Mouse (Mus musculus): ENCODE data around the gene Katnbl1. TPM values are rescaled to one million over a fixed set of nuclear protein-coding genes. Genes with fewer than 3 reads are reported as not detected.
A peak's percentile ranks its signal among the peaks of the same experiment; 100 is the strongest.
"Not testable (repeated sequence)": the region's sequence is repeated elsewhere in the genome, so short reads cannot be mapped to it uniquely, and the experiment has no call there.

The Katnbl1 gene
- polyA plus RNA-seq, 1 experiment: 9.0 TPM

DNA sequence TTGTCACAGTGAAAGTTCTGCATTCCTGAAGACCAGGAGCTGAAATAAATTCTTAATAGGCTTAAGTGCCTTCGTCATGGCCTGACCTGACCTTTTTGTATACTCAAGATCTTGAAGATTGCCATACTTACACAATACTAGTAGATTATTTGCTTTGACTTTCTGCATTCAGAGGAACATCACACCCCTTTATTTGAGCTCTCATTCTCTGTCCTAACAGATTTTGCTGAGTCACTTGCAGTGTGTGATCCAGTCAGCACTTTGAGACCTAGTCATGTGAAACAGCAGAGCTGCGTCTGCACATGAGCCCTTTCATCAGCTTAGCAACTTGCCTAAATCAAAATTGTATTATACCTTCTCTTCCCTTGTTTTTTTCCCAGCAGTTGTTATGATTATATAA, 54.3 kb downstream of the Katnbl1 start:
- H3K79me2 ChIP-seq (ENCODE audit: control insufficient read depth, insufficient read depth): no peaks in the 10 kb centered on the region
- no peak overlapping the region for H3ac ChIP-seq (ENCODE audit: control insufficient read depth, insufficient read length)
- no peak overlapping the region for H3K4me3 ChIP-seq
- no peaks in the 10 kb centered on the region for H3K27me3 ChIP-seq (ENCODE audit: control insufficient read depth, insufficient read depth, insufficient read length)
- no peak overlapping the region for H3K4me2 ChIP-seq (ENCODE audit: low read depth)
- H3K36me3 ChIP-seq (ENCODE audit: control insufficient read depth, insufficient read depth): no peaks in the 10 kb centered on the region
- TF ChIP-seq TCF3 (IDR thresholded peaks at IDR 0.05; ENCODE audit: insufficient read length, low read depth) (no peak), CEBPB (IDR thresholded peaks at IDR 0.05; ENCODE audit: insufficient read depth, poor library complexity, severe bottlenecking) (no peak), MAX (IDR thresholded peaks at IDR 0.05; ENCODE audit: low read depth) (no peak), MYOG (IDR thresholded peaks at IDR 0.05; ENCODE audit: control insufficient read depth in 1 of 3, insufficient read depth in 1 of 3, insufficient read length in 2 of 3, low read depth in 2 of 3) (no peak), REST (IDR thresholded peaks at IDR 0.05; ENCODE audit: insufficient read depth, insufficient read length) (no peak), POLR2A (IDR thresholded peaks at IDR 0.05; ENCODE audit: insufficient read length, low read depth) (no peak), MYOD1 (IDR thresholded peaks at IDR 0.05; ENCODE audit: control insufficient read depth in 1 of 3, insufficient read length in 2 of 3, low read depth in 2 of 3) (no peak), USF1 (IDR thresholded peaks at IDR 0.05; ENCODE audit: low read depth) (no peak), E2F4 (IDR thresholded peaks at IDR 0.05; ENCODE audit: insufficient read depth) (no peak)

DNA sequence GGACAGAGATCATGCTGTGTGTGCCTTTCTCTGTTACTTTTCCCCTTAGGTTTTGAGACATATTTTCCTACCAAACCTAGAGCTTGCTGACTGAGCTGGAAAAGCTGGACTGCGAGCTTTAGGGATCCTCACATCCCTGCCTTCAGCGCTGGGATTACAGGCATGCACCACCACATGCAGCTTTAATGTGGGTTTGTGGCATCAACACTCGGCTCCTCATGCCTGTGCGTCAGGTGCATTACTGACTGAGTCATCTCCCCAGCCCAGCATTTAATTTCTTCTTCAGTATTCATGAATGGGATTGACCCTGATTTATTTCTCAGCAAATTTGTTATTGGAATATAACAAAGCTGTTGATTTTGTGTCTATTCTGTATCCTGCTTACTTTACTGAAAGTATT, 57.3 kb downstream of the Katnbl1 start:
- no peaks in the 10 kb centered on the region for H3K36me3 ChIP-seq (ENCODE audit: control insufficient read depth, insufficient read depth)
- no peaks in the 10 kb centered on the region for H3K27me3 ChIP-seq (ENCODE audit: control insufficient read depth, insufficient read depth, insufficient read length)
- H3K79me2 ChIP-seq (ENCODE audit: control insufficient read depth, insufficient read depth): no peaks in the 10 kb centered on the region
- no peak overlapping the region for H3K4me2 ChIP-seq (ENCODE audit: low read depth)
- H3ac ChIP-seq (ENCODE audit: control insufficient read depth, insufficient read length): no peak overlapping the region
- H3K4me3 ChIP-seq: no peak overlapping the region
- TF ChIP-seq POLR2A (IDR thresholded peaks at IDR 0.05; ENCODE audit: insufficient read length, low read depth) (no peak), REST (IDR thresholded peaks at IDR 0.05; ENCODE audit: insufficient read depth, insufficient read length) (no peak), SRF (IDR thresholded peaks at IDR 0.05; ENCODE audit: control insufficient read depth, insufficient read length, low read depth) (no peak), POLR2AphosphoS2 (IDR thresholded peaks at IDR 0.05; ENCODE audit: insufficient read length, low read depth) (peak; percentile 37), TCF12 (IDR thresholded peaks at IDR 0.05; ENCODE audit: insufficient read depth, poor library complexity, severe bottlenecking) (no peak), USF1 (IDR thresholded peaks at IDR 0.05; ENCODE audit: low read depth) (no peak), MAX (IDR thresholded peaks at IDR 0.05; ENCODE audit: low read depth) (no peak), MYOD1 (IDR thresholded peaks at IDR 0.05; ENCODE audit: control insufficient read depth in 1 of 3, insufficient read length in 2 of 3, low read depth in 2 of 3) (peak in 2 of 3 experiments; percentile 86 to 90), MYOG (IDR thresholded peaks at IDR 0.05; ENCODE audit: control insufficient read depth in 1 of 3, insufficient read depth in 1 of 3, insufficient read length in 2 of 3, low read depth in 2 of 3) (peak; percentile 8 to 91 (median 71)), E2F4 (IDR thresholded peaks at IDR 0.05; ENCODE audit: insufficient read depth) (no peak), TCF3 (IDR thresholded peaks at IDR 0.05; ENCODE audit: insufficient read length, low read depth) (peak; percentile 10), CEBPB (IDR thresholded peaks at IDR 0.05; ENCODE audit: insufficient read depth, poor library complexity, severe bottlenecking) (no peak)

DNA sequence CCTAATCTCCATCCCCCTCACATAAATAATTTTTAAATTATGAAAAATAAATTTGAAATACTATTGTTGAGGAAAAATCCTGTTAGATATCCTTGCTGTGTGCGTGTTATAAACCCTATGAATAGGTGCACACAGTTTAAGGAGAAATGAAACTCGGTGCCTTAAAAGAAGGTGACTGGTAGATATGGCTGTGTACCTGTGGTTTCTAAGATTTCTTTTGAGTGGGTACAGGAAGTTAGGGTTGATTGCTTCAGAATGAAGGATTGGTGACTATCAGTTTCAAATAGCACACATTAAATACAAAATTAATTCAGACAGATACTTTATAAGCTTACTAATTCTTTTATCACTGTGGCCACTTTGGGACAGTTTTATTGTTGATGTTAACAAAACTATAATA, 58.6 kb downstream of the Katnbl1 start:
- TF ChIP-seq POLR2A (IDR thresholded peaks at IDR 0.05; ENCODE audit: insufficient read length, low read depth) (no peak), E2F4 (IDR thresholded peaks at IDR 0.05; ENCODE audit: insufficient read depth) (no peak)
- no peak overlapping the region for H3K4me2 ChIP-seq (ENCODE audit: low read depth)
- H3ac ChIP-seq (ENCODE audit: control insufficient read depth, insufficient read length): no peak overlapping the region
- H3K4me3 ChIP-seq: no peak overlapping the region
- H3K27me3 ChIP-seq (ENCODE audit: control insufficient read depth, insufficient read depth, insufficient read length): no peaks in the 10 kb centered on the region
- H3K79me2 ChIP-seq (ENCODE audit: control insufficient read depth, insufficient read depth): no peaks in the 10 kb centered on the region
- no peaks in the 10 kb centered on the region for H3K36me3 ChIP-seq (ENCODE audit: control insufficient read depth, insufficient read depth)

DNA sequence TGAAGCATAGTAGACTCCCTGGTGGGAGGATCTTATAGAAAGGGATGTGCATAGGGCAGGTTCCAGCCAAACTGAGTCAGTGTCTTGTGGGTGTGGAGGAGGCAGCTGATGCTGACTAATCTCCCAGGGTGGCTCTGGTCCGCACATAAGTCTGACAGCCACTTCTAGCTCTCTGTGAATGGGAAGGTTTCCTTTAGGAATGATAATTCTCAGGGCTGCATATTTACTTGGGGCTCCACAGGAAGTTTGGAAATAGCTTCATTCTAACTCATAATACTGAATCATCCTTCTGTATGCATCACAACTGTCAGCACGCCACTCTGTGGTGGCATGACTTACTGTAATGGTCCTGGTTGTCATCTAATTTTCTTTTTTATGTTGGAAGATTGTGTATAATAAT, 64.5 kb downstream of the Katnbl1 start:
- Histone ChIP-seq H3K36me3 (ENCODE audit: control insufficient read depth, insufficient read depth) (no peaks in the 10 kb centered on the region), H3K27me3 (ENCODE audit: control insufficient read depth, insufficient read depth, insufficient read length) (no peaks in the 10 kb centered on the region), H3K79me2 (ENCODE audit: control insufficient read depth, insufficient read depth) (no peaks in the 10 kb centered on the region), H3K4me2 (ENCODE audit: low read depth) (peak overlapping the region; percentile 66), H3ac (ENCODE audit: control insufficient read depth, insufficient read length) (no peak overlapping the region), H3K4me3 (no peak overlapping the region)
- peak; percentile 0 for TF ChIP-seq USF1 (IDR thresholded peaks at IDR 0.05; ENCODE audit: low read depth)
- peak; percentile 21 for TF ChIP-seq TCF12 (IDR thresholded peaks at IDR 0.05; ENCODE audit: insufficient read depth, poor library complexity, severe bottlenecking)
- no peak for TF ChIP-seq REST (IDR thresholded peaks at IDR 0.05; ENCODE audit: insufficient read depth, insufficient read length)
- TF ChIP-seq SRF (IDR thresholded peaks at IDR 0.05; ENCODE audit: control insufficient read depth, insufficient read length, low read depth): no peak
- TF ChIP-seq CEBPB (IDR thresholded peaks at IDR 0.05; ENCODE audit: insufficient read depth, poor library complexity, severe bottlenecking): peak; percentile 91
- no peak for TF ChIP-seq TCF3 (IDR thresholded peaks at IDR 0.05; ENCODE audit: insufficient read length, low read depth)
- TF ChIP-seq POLR2AphosphoS2 (IDR thresholded peaks at IDR 0.05; ENCODE audit: insufficient read length, low read depth): no peak
- no peak for TF ChIP-seq MAX (IDR thresholded peaks at IDR 0.05; ENCODE audit: low read depth)
- peak; percentile 31 to 85 (median 65) for TF ChIP-seq MYOD1 (IDR thresholded peaks at IDR 0.05; ENCODE audit: control insufficient read depth in 1 of 3, insufficient read length in 2 of 3, low read depth in 2 of 3)
- peak in 2 of 3 experiments; percentile 43 to 77 for TF ChIP-seq MYOG (IDR thresholded peaks at IDR 0.05; ENCODE audit: control insufficient read depth in 1 of 3, insufficient read depth in 1 of 3, insufficient read length in 2 of 3, low read depth in 2 of 3)
- no peak for TF ChIP-seq POLR2A (IDR thresholded peaks at IDR 0.05; ENCODE audit: insufficient read length, low read depth)
- TF ChIP-seq E2F4 (IDR thresholded peaks at IDR 0.05; ENCODE audit: insufficient read depth): no peak

DNA sequence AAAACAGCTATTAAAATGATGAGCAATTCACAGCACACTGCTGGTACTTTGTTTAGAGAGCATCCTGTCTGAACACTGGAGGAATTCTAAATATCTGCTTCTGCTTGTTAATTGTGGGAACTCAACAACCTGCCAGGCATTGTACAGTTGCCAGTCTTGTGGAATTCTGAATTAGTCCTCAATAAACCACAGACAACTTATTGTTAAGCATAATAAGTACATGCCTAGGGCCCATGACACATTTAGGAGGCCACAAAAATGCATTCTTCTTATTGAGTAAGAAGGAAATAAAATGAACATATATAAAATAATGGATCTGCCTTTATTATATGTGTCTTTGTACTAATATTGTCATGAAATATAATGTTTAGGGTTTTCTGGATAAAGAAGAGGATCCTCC, 66.5 kb downstream of the Katnbl1 start:
- Histone ChIP-seq H3K27me3 (ENCODE audit: control insufficient read depth, insufficient read depth, insufficient read length) (no peaks in the 10 kb centered on the region), H3K36me3 (ENCODE audit: control insufficient read depth, insufficient read depth) (no peaks in the 10 kb centered on the region), H3K4me2 (ENCODE audit: low read depth) (peak overlapping the region; percentile 81), H3ac (ENCODE audit: control insufficient read depth, insufficient read length) (no peak overlapping the region), H3K4me3 (no peak overlapping the region), H3K79me2 (ENCODE audit: control insufficient read depth, insufficient read depth) (no peaks in the 10 kb centered on the region)
- TF ChIP-seq USF1 (IDR thresholded peaks at IDR 0.05; ENCODE audit: low read depth) (no peak), CEBPB (IDR thresholded peaks at IDR 0.05; ENCODE audit: insufficient read depth, poor library complexity, severe bottlenecking) (0 out of 2 replicates have a peak, but pooled peaks have one; percentile 29), POLR2A (IDR thresholded peaks at IDR 0.05; ENCODE audit: insufficient read length, low read depth) (no peak), MYOG (IDR thresholded peaks at IDR 0.05; ENCODE audit: control insufficient read depth in 1 of 3, insufficient read depth in 1 of 3, insufficient read length in 2 of 3, low read depth in 2 of 3) (peak in 1 of 3 experiments; percentile 14)

DNA sequence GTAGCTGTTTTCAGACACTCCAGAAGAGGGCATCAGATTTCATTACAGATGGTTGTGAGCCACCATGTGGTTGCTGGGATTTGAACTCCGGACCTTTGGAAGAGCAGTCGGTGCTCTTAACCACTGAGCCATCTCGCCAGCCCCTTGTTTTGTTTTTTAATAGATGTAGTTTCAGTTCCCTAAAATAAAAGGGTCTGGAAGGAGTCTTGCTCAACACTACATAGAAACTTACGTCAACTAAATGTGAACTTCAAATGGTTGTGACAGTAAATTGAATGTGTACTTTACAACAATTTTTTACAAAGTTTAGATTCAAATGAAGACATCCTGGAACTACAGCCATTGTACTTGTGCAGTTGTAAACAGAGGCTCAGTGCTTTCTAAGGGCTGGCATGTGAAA, 69.0 kb downstream of the Katnbl1 start:
- not testable (repeated sequence) for H3K4me3 ChIP-seq; H3K27me3 ChIP-seq (ENCODE audit: control insufficient read depth, insufficient read depth, insufficient read length); H3K36me3 ChIP-seq (ENCODE audit: control insufficient read depth, insufficient read depth); H3K4me2 ChIP-seq (ENCODE audit: low read depth); H3K79me2 ChIP-seq (ENCODE audit: control insufficient read depth, insufficient read depth); H3ac ChIP-seq (ENCODE audit: control insufficient read depth, insufficient read length)
